Mouse (Mus musculus) leukemia stem cell, adult 10-12 weeks (primary cell): ENCODE data around the gene Olfr380. TPM values are rescaled to one million over a fixed set of nuclear protein-coding genes. Genes with fewer than 3 reads are reported as not detected.

Experiments
- polyA plus RNA-seq: library from polyadenylated mRNA; stranded (reverse); fragments of >175 nt; gene quantifications from 2 replicates; pipeline ENCODE4 v1.2.3, GENCODE M21; 2012; ENCODE audit warnings: low replicate concordance

Gene Olfr380
- not detected in 2 replicates for polyA plus RNA-seq

DNA sequence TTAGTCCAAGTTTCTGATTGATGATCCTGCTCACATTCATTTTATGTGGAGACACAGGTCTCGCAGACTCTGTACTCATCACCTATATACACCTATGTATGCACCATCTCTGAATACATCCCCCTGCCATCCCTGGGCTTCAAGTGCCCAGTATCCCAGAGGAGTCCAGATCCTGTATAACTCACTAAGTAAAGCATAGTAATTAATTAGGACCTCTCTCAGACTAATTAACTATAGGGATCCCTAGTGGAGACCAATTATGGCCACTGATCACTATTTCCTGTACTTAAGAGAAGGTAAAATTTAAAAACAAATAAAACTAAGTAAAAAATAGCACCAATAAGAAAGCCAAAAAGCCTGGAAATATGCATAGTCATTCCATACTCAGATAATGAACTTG, at the start of gene Olfr380:
Gene Olfr380, minus strand, starts transcription at position 101 of the 400 bp plus-strand sequence.

DNA sequence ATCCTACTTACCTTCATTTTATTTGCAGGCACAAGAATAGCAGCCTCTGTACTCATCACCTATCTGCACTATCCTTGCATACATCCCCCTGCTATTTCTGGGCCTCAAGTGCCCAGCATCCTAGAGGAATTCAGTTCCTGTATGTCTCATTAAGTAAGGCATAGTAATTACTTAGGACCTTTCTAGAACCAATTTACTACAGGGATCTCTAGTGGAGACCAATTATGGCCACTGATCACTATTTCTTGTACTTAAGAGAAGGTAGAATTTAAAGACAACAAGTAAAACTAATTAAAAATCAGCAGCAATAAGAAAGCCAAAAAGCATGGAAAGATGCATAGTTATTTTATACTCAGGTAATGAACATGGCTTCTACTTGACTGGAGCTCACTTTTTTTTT, 34.2 kb upstream of the Olfr380 start, which contains the start of gene Olfr381:
Gene Olfr381, minus strand, starts transcription at position 101 of the 400 bp plus-strand sequence.

DNA sequence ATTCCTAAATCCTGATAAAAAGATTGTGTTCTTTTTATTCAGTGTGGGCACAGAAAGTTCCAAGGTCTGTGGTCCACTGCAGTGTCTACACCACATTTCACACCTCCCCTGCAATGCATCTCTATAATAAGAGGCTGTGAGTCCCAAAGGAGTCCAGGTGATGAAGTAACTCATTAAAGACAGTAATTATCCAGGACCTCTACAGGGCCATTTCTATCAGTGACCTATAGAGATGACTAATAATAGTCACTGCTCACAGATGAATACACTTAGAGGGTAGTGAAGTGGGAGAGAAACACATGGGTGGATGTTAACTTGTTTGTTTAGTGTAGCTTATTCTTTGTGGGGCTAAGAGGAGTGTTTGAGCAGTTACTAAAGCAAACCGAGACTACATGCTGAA, 28.9 kb downstream of the Olfr380 start, which contains the start of gene Olfr378:
Gene Olfr378, minus strand, starts transcription at position 101 of the 400 bp plus-strand sequence.

Other genes with a start within 250 kb of the Olfr380 start
- not detected in 2 replicates for gene Trpv1, start 223.2 kb downstream of the Olfr380 start, polyA plus RNA-seq
- not detected in 2 replicates for gene Trpv3, start 190.1 kb downstream of the Olfr380 start, polyA plus RNA-seq
- gene Aspa, start 127.9 kb downstream of the Olfr380 start, polyA plus RNA-seq = not detected in 2 replicates
- not detected in 2 replicates for gene Gm49340, start 127.8 kb downstream of the Olfr380 start, polyA plus RNA-seq
- gene Spata22, start 127.8 kb downstream of the Olfr380 start, polyA plus RNA-seq = not detected in 2 replicates
- gene Olfr20, start 106.7 kb downstream of the Olfr380 start, polyA plus RNA-seq = not detected in 2 replicates
- not detected in 2 replicates for gene Olfr376, start 86.3 kb downstream of the Olfr380 start, polyA plus RNA-seq
- not detected in 2 replicates for gene Olfr1, start 57.9 kb downstream of the Olfr380 start, polyA plus RNA-seq
- gene Olfr378, start 29.0 kb downstream of the Olfr380 start, polyA plus RNA-seq = not detected in 2 replicates
- gene Olfr381, start 34.1 kb upstream of the Olfr380 start, polyA plus RNA-seq = not detected in 2 replicates
- gene Olfr382, start 59.7 kb upstream of the Olfr380 start, polyA plus RNA-seq = not detected in 2 replicates
- not detected in 2 replicates for gene Olfr385, start 135.5 kb upstream of the Olfr380 start, polyA plus RNA-seq
- gene Olfr384, start 141.1 kb upstream of the Olfr380 start, polyA plus RNA-seq = not detected in 2 replicates
- gene Zfp735, start 231.3 kb upstream of the Olfr380 start, polyA plus RNA-seq = not detected in 2 replicates